Comparison of ENCODE assay signal across 8 mouse cellular contexts in the genomic region with DNA sequence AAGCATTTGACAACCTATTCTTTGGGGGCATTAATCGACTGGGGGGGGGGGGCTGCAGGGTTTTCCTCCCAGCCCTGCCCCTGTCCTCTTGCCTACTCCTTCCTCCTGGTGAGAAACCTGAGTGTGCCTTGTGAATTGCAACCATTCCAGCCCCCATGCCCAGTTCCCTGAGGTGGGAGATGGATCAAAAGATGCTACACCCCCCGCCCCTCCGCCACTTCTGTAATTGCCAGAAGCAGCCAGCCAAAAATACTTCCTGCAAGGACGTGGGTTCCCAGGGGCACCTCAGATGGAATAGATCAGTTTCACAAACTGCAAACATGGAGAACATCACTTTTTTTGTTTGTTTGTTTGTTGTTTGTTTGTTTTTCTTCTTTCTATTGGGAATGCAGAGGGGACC.
A peak's percentile ranks its signal among the peaks of the same experiment; 100 is the strongest.
DNase-seq lines count a peak whose midpoint lies in the region; ATAC-seq and TF ChIP-seq lines count a peak whose summit lies in the region.

No protein-coding gene starts in this region.

- H3K9me3 ChIP-seq in embryonic facial prominence, embryonic 14.5 days (ENCODE audit: control insufficient read depth, low read length): no peaks in the 10 kb centered on the region
- no peaks in the 10 kb centered on the region for H3K9me3 ChIP-seq in hindbrain, embryonic 15.5 days
- no peaks in the 10 kb centered on the region for H3K9me3 ChIP-seq in midbrain, postnatal 0 days (ENCODE audit: low read length)

- no peaks in the 10 kb centered on the region for H3K27me3 ChIP-seq in kidney, adult 2 months (replicated peaks; ENCODE audit: control insufficient read depth, insufficient read depth, low read length)
- no peaks in the 10 kb centered on the region for H3K27me3 ChIP-seq in embryonic facial prominence, embryonic 14.5 days (replicated peaks; ENCODE audit: control insufficient read depth, insufficient read depth, low read length)
- H3K27me3 ChIP-seq in hindbrain, embryonic 15.5 days: no peaks in the 10 kb centered on the region
- H3K27me3 ChIP-seq in midbrain, postnatal 0 days (ENCODE audit: insufficient read depth, low read length): no peaks in the 10 kb centered on the region

- no peak for TF ChIP-seq POLR2A in kidney, adult 2 months (IDR thresholded peaks at IDR 0.05; ENCODE audit: low read depth, low read length)

- peak overlapping the region; percentile 57 for H3K9ac ChIP-seq in embryonic facial prominence, embryonic 14.5 days (ENCODE audit: low read depth, low read length)
- 0 out of 2 replicates have a peak overlapping the region, but pooled peaks have one; percentile 9 for H3K9ac ChIP-seq in hindbrain, embryonic 15.5 days
- H3K9ac ChIP-seq in midbrain, postnatal 0 days (replicated peaks; ENCODE audit: low read length, poor library complexity, severe bottlenecking): 0 out of 2 replicates have a peak overlapping the region, but pooled peaks have one; percentile 13

- no peak for DNase-seq in kidney, adult 2 months
- DNase-seq in kidney, postnatal 4 days: no peak
- peak; percentile 31 for DNase-seq in embryonic facial prominence, embryonic 14.5 days (ENCODE audit: low spot score)
- no peak for DNase-seq in midbrain, postnatal 0 days (ENCODE audit: low spot score)
- DNase-seq in testis, postnatal 10 days (ENCODE audit: low spot score): no peak
- DNase-seq in testis, postnatal 14 days (ENCODE audit: low spot score): no peak

- 42% methylated on average over 4 of the region's 4 CpGs for WGBS in kidney, adult 2 months
- WGBS in embryonic facial prominence, embryonic 14.5 days: 10% methylated on average over 4 of the region's 4 CpGs
- WGBS in hindbrain, embryonic 15.5 days: 15% methylated on average over 4 of the region's 4 CpGs
- 28% methylated on average over 4 of the region's 4 CpGs for WGBS in midbrain, postnatal 0 days

- peak; percentile 20; the same call in 1 of the 2 replicates for ATAC-seq in embryonic facial prominence, embryonic 14.5 days (ENCODE audit: low read depth)
- no peak for ATAC-seq in hindbrain, embryonic 15.5 days (ENCODE audit: low FRiP score, low read depth)
- no peak for ATAC-seq in midbrain, postnatal 0 days (ENCODE audit: low FRiP score)
- ATAC-seq in monocyte, adult 5-6 weeks (replicated peaks; ENCODE audit: insufficient number of reproducible peaks, low FRiP score, low TSS enrichment, poor library complexity, severe bottlenecking): no peak

- H3K4me1 ChIP-seq in kidney, adult 2 months (ENCODE audit: control insufficient read depth, insufficient read depth, low read length): peaks cover 26% of the 10 kb centered on the region
- H3K4me1 ChIP-seq in embryonic facial prominence, embryonic 14.5 days (ENCODE audit: control insufficient read depth, insufficient read depth, low read length): peaks cover 38% of the 10 kb centered on the region
- peaks cover 30% of the 10 kb centered on the region for H3K4me1 ChIP-seq in hindbrain, embryonic 15.5 days (replicated peaks)
- H3K4me1 ChIP-seq in midbrain, postnatal 0 days (ENCODE audit: insufficient read depth, low read length): peaks cover 7% of the 10 kb centered on the region; the same call in 1 of the 2 replicates

- 0 out of 2 replicates have a peak overlapping the region, but pooled peaks have one; percentile 2 for H3K4me3 ChIP-seq in kidney, adult 2 months (ENCODE audit: insufficient read depth, low read depth, low read length)
- peak overlapping the region; percentile 40 for H3K4me3 ChIP-seq in embryonic facial prominence, embryonic 14.5 days (ENCODE audit: low read depth, low read length)
- peak overlapping the region; percentile 25 for H3K4me3 ChIP-seq in hindbrain, embryonic 15.5 days
- peak overlapping the region; percentile 23; the same call in 1 of the 2 replicates for H3K4me3 ChIP-seq in midbrain, postnatal 0 days (ENCODE audit: low read depth, low read length)

- H3K36me3 ChIP-seq in kidney, adult 2 months (ENCODE audit: control insufficient read depth, insufficient read depth, low read length): no peaks in the 10 kb centered on the region
- H3K36me3 ChIP-seq in embryonic facial prominence, embryonic 14.5 days (ENCODE audit: control insufficient read depth, insufficient read depth, low read length): no peaks in the 10 kb centered on the region
- no peaks in the 10 kb centered on the region for H3K36me3 ChIP-seq in hindbrain, embryonic 15.5 days
- no peaks in the 10 kb centered on the region for H3K36me3 ChIP-seq in midbrain, postnatal 0 days (ENCODE audit: insufficient read depth, low read length)

- TF ChIP-seq CTCF in kidney, adult 2 months (conservative IDR thresholded peaks at IDR 0.05; ENCODE audit: insufficient read depth, insufficient read length, low read depth, low read length): no peak
- no peak for TF ChIP-seq CTCF in midbrain, postnatal 0 days (IDR thresholded peaks at IDR 0.05)

- H3K4me2 ChIP-seq in embryonic facial prominence, embryonic 14.5 days (ENCODE audit: low read depth, low read length): peak overlapping the region; percentile 57
- peak overlapping the region; percentile 55 for H3K4me2 ChIP-seq in hindbrain, embryonic 15.5 days
- H3K4me2 ChIP-seq in midbrain, postnatal 0 days (ENCODE audit: low read depth, low read length, poor library complexity, severe bottlenecking): peak overlapping the region; percentile 48

- H3K27ac ChIP-seq in kidney, adult 2 months (ENCODE audit: insufficient read depth, low read depth, low read length): peak overlapping the region; percentile 74
- H3K27ac ChIP-seq in embryonic facial prominence, embryonic 14.5 days (replicated peaks; ENCODE audit: low read depth, low read length): peak overlapping the region; percentile 85
- peak overlapping the region; percentile 23 for H3K27ac ChIP-seq in hindbrain, embryonic 15.5 days (replicated peaks)
- H3K27ac ChIP-seq in midbrain, postnatal 0 days (ENCODE audit: low read depth, low read length): peak overlapping the region; percentile 52

Comparison
In these comparisons a context has a peak if more than half of its experiments do, and no peak if none do; other contexts are left out.
1. H3K27ac ChIP-seq: peak in every context shown above with its lines; median percentile 85 in embryonic facial prominence, embryonic 14.5 days; 74 in kidney, adult 2 months; 52 in midbrain, postnatal 0 days; 23 in hindbrain, embryonic 15.5 days.